Mouse (Mus musculus) midbrain, embryonic 14.5 days (tissue): Measurements from ENCODE around the gene Cabp7. TPM values are rescaled to one million over a fixed set of nuclear protein-coding genes. Genes with fewer than 3 reads are reported as not detected.
A peak's percentile ranks its signal among the peaks of the same experiment; 100 is the strongest.
"Not testable (repeated sequence)": the region's sequence is repeated elsewhere in the genome, so short reads cannot be mapped to it uniquely, and the experiment has no call there.

Experiments used
- ATAC-seq: fragments of 200-750 bp; cut with Nextera tagmentation; 2 replicates; pipeline ENCODE4 v1.8.0; 2017; ENCODE audit warnings: moderate number of reproducible peaks, moderate library complexity; ENCODE audit not compliant: low FRiP score, low TSS enrichment
- DNase-seq: peaks from one replicate; pipeline ENCODE4 v3.0.0-alpha.2; 2015
- H3K27ac ChIP-seq: fragments of 300-500 bp; sonication (generic); replicated peaks from 2 replicates; pipeline ENCODE4 v1.5.1; 2014; ENCODE audit warnings: mild to moderate bottlenecking, low read depth, low read length, moderate library complexity
- H3K27me3 ChIP-seq: fragments of 300-500 bp; sonication (generic); 2 replicates; pipeline ENCODE4 v1.6.1; 2014; ENCODE audit warnings: low read length, control low read depth, mixed read lengths; ENCODE audit not compliant: control insufficient read depth, insufficient read depth
- H3K36me3 ChIP-seq: fragments of 300-500 bp; sonication (generic); 2 replicates; pipeline ENCODE4 v1.6.1; 2014; ENCODE audit warnings: low read length, control low read depth; ENCODE audit not compliant: control insufficient read depth, insufficient read depth
- H3K4me1 ChIP-seq: fragments of 300-500 bp; sonication (generic); 2 replicates; pipeline ENCODE4 v1.6.1; 2014; ENCODE audit warnings: mild to moderate bottlenecking, antibody characterized with exemption, low read length, control low read depth; ENCODE audit not compliant: control insufficient read depth, insufficient read depth
- H3K4me2 ChIP-seq: fragments of 300-500 bp; sonication (generic); 2 replicates; pipeline ENCODE4 v1.6.1; 2014; ENCODE audit warnings: mild to moderate bottlenecking, low read length, moderate library complexity
- H3K4me3 ChIP-seq: fragments of 300-500 bp; sonication (generic); replicated peaks from 2 replicates; pipeline ENCODE4 v1.5.1; 2014; ENCODE audit warnings: low read depth, low read length
- H3K9ac ChIP-seq: fragments of 300-500 bp; sonication (generic); replicated peaks from 2 replicates; pipeline ENCODE4 v1.6.1; 2014; ENCODE audit warnings: mild to moderate bottlenecking, low read length, moderate library complexity
- H3K9me3 ChIP-seq: fragments of 300-500 bp; sonication (generic); 2 replicates; pipeline ENCODE4 v1.6.1; 2016; ENCODE audit warnings: low read length, control low read depth, mixed read lengths; ENCODE audit not compliant: control insufficient read depth
- WGBS: fragments of 180-500 bp; shearing (Covaris S2); extraction: QIAGEN DNeasy Blood & Tissue Kit; methylation state at CpG from one replicate; pipeline ENCODE4 v1.1.7; 2014; 5-methylcytosine and 5-hydroxymethylcytosine counted together
- polyA plus RNA-seq: library from polyadenylated mRNA; unstranded; fragments of >200 nt; fragmentation: Nextera tagmentation; extraction: Ambion mirVana; gene quantifications from 2 replicates; pipeline ENCODE4 v1.2.1, GENCODE M21; 2014

Cabp7 gene
- polyA plus RNA-seq, 1 experiment from 2014 or later: 1.3 TPM

- H3K36me3 ChIP-seq, H3K9me3 ChIP-seq, H3K27me3 ChIP-seq, H3K4me2 ChIP-seq, H3K4me3 ChIP-seq, H3K9ac ChIP-seq, DNase-seq, ATAC-seq, H3K4me1 ChIP-seq, H3K27ac ChIP-seq: not testable (repeated sequence)
- WGBS: 87% methylated on average over 4 of the region's 4 CpGs
These were observed 36.4 kb downstream of the Cabp7 start for GRCm38 (mm10) chr11:4710188-4710587.

- Histone ChIP-seq H3K9ac (peak overlapping the region; percentile 48; the same call in 1 of the 2 replicates), H3K4me3 (peak overlapping the region; percentile 82), H3K9me3 (no peaks in the 10 kb centered on the region), H3K27me3 (no peaks in the 10 kb centered on the region), H3K4me1 (peaks cover 16% of the 10 kb centered on the region), H3K27ac (no peak overlapping the region), H3K36me3 (peaks cover 12% of the 10 kb centered on the region), H3K4me2 (peak overlapping the region; percentile 90)
- no peak for ATAC-seq
- WGBS: 9% methylated on average over 4 of the region's 4 CpGs
- DNase-seq: no peak
These were observed 41.4 kb downstream of the Cabp7 start for GRCm38 (mm10) chr11:4705178-4705577.

- WGBS: under 1% methylated on average over 47 of the region's 47 CpGs
- ATAC-seq: peak; percentile 95
- DNase-seq: peak; percentile 97
- peak within 1 kb of the TSS; percentile 90 for H3K4me2 ChIP-seq
- H3K36me3 ChIP-seq: peaks cover 12% of the 10 kb centered on the region
- H3K4me3 ChIP-seq: peak within 1 kb of the TSS; percentile 82
- peaks cover 16% of the 10 kb centered on the region for H3K4me1 ChIP-seq
- H3K27me3 ChIP-seq: no peaks in the 10 kb centered on the region
- H3K9ac ChIP-seq: peak within 1 kb of the TSS; percentile 68
- H3K27ac ChIP-seq: peak within 1 kb of the TSS; percentile 70; the same call in 1 of the 2 replicates
- no peaks in the 10 kb centered on the region for H3K9me3 ChIP-seq
These were observed 42.3 kb downstream of the Cabp7 start, which contains the start of the genes Uqcr10 and Zmat5 for GRCm38 (mm10) chr11:4704072-4704964. TSS of gene Uqcr10 (minus strand) at chr11:4704342. TSS of gene Zmat5 (plus strand) at chr11:4704678.

- Histone ChIP-seq H3K4me2 (peak overlapping the region; percentile 90), H3K27ac (peak overlapping the region; percentile 70; the same call in 1 of the 2 replicates), H3K4me1 (peaks cover 16% of the 10 kb centered on the region), H3K36me3 (peaks cover 12% of the 10 kb centered on the region), H3K9ac (peak overlapping the region; percentile 68), H3K4me3 (peak overlapping the region; percentile 82), H3K27me3 (no peaks in the 10 kb centered on the region), H3K9me3 (no peaks in the 10 kb centered on the region)
- DNase-seq (no peak), ATAC-seq (no peak)
- WGBS: 7% methylated on average over 12 of the region's 12 CpGs
These were observed 42.9 kb downstream of the Cabp7 start for GRCm38 (mm10) chr11:4703688-4704071.

- peaks cover 16% of the 10 kb centered on the region for H3K4me1 ChIP-seq
- no peak overlapping the region for H3K4me3 ChIP-seq
- ATAC-seq (no peak), DNase-seq (no peak)
- peaks cover 12% of the 10 kb centered on the region for H3K36me3 ChIP-seq
- H3K4me2 ChIP-seq: no peak overlapping the region
- H3K27me3 ChIP-seq: no peaks in the 10 kb centered on the region
- no peak overlapping the region for H3K9ac ChIP-seq
- WGBS: 91% methylated on average over 8 of the region's 8 CpGs
- H3K27ac ChIP-seq: no peak overlapping the region
- no peaks in the 10 kb centered on the region for H3K9me3 ChIP-seq
These were observed 45.9 kb downstream of the Cabp7 start for GRCm38 (mm10) chr11:4700726-4701125.

GRCm38 (mm10) chr11:4697043-4697983, 49.3 kb downstream of the Cabp7 start:
- Histone ChIP-seq H3K27ac (no peak overlapping the region), H3K4me3 (no peak overlapping the region), H3K36me3 (peaks cover 12% of the 10 kb centered on the region), H3K4me1 (no peaks in the 10 kb centered on the region), H3K9ac (no peak overlapping the region), H3K9me3 (no peaks in the 10 kb centered on the region), H3K4me2 (no peak overlapping the region), H3K27me3 (no peaks in the 10 kb centered on the region)
- ATAC-seq (no peak), DNase-seq (peak; percentile 31)
- 62% methylated on average over 7 of the region's 7 CpGs for WGBS

- no peak overlapping the region for H3K9ac ChIP-seq
- no peaks in the 10 kb centered on the region for H3K36me3 ChIP-seq
- no peak overlapping the region for H3K4me3 ChIP-seq
- no peak overlapping the region for H3K4me2 ChIP-seq
- DNase-seq (peak; percentile 36), ATAC-seq (no peak)
- 73% methylated on average over 11 of the region's 11 CpGs for WGBS
- H3K4me1 ChIP-seq: no peaks in the 10 kb centered on the region
- no peaks in the 10 kb centered on the region for H3K9me3 ChIP-seq
- H3K27me3 ChIP-seq: no peaks in the 10 kb centered on the region
- H3K27ac ChIP-seq: no peak overlapping the region
These were observed 54.4 kb downstream of the Cabp7 start for GRCm38 (mm10) chr11:4692162-4692561.

DNA sequence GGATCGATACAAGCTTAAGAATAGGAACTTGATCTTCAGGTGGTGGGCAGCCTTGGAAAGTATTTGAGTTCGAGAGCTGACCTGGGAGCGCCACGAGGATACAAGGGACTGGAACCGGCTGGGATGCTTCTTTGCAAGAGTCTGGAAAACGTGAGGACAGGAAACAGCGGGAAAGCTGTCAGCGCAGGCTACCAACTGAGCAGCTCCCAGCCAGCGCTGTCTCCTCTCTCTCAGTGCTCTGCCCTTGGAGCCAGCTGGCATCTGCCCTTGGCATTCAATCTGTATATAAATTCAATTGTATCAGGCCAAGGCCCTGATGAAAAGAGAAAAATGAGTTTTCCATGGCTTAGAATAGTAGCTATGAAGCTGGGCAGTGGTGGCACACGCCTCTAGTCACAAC, 55.4 kb downstream of the Cabp7 start:
- no peak overlapping the region for H3K4me2 ChIP-seq
- WGBS: 69% methylated on average over 10 of the region's 10 CpGs
- H3K4me1 ChIP-seq: no peaks in the 10 kb centered on the region
- no peak overlapping the region for H3K4me3 ChIP-seq
- no peak overlapping the region for H3K27ac ChIP-seq
- DNase-seq (no peak), ATAC-seq (no peak)
- no peaks in the 10 kb centered on the region for H3K27me3 ChIP-seq
- no peaks in the 10 kb centered on the region for H3K36me3 ChIP-seq
- no peak overlapping the region for H3K9ac ChIP-seq
- H3K9me3 ChIP-seq: no peaks in the 10 kb centered on the region
